Mouse (Mus musculus): ENCODE data around the gene Phtf2. TPM values are rescaled to one million over a fixed set of nuclear protein-coding genes. Genes with fewer than 3 reads are reported as not detected.
"Not testable (repeated sequence)": the region's sequence is repeated elsewhere in the genome, so short reads cannot be mapped to it uniquely, and the experiment has no call there.

The Phtf2 gene
- total RNA-seq, 2 experiments from 2014 or later, result 8.2 to 11.1 TPM

GRCm38 (mm10) chr5:20778274-20778984 lies 103.5 kb downstream of the Phtf2 start:
- no peak for DNase-seq (ENCODE audit: low spot score in 2 of 2)

GRCm38 (mm10) chr5:20773341-20773740 lies 108.6 kb downstream of the Phtf2 start:
- DNase-seq (ENCODE audit: low spot score in 2 of 2), result no peak

- DNase-seq (ENCODE audit: low spot score in 2 of 2), result no peak
Observed at GRCm38 (mm10) chr5:20765365-20765920, 116.5 kb downstream of the Phtf2 start.

GRCm38 (mm10) chr5:20762441-20762840 lies 119.5 kb downstream of the Phtf2 start:
- not testable (repeated sequence) for DNase-seq (ENCODE audit: low spot score in 2 of 2)

GRCm38 (mm10) chr5:20760368-20761162 lies 121.4 kb downstream of the Phtf2 start:
- no peak for DNase-seq (ENCODE audit: low spot score in 2 of 2)

- no peak for DNase-seq (ENCODE audit: low spot score in 2 of 2)
Observed at GRCm38 (mm10) chr5:20759771-20760170, 122.2 kb downstream of the Phtf2 start.

GRCm38 (mm10) chr5:20753963-20754362 lies 128.0 kb downstream of the Phtf2 start:
- DNase-seq (ENCODE audit: low spot score in 2 of 2), result no peak

GRCm38 (mm10) chr5:20753096-20753495 lies 128.8 kb downstream of the Phtf2 start:
- no peak for DNase-seq (ENCODE audit: low spot score in 2 of 2)

GRCm38 (mm10) chr5:20751696-20752095 lies 130.2 kb downstream of the Phtf2 start:
- no peak for DNase-seq (ENCODE audit: low spot score in 2 of 2)

GRCm38 (mm10) chr5:20751000-20751399 lies 130.9 kb downstream of the Phtf2 start:
- no peak for DNase-seq (ENCODE audit: low spot score in 2 of 2)

GRCm38 (mm10) chr5:20749535-20749934 lies 132.4 kb downstream of the Phtf2 start:
- no peak for DNase-seq (ENCODE audit: low spot score in 2 of 2)

GRCm38 (mm10) chr5:20748856-20749255 lies 133.1 kb downstream of the Phtf2 start:
- no peak for DNase-seq (ENCODE audit: low spot score in 2 of 2)

GRCm38 (mm10) chr5:20748142-20748541 lies 133.8 kb downstream of the Phtf2 start:
- no peak for DNase-seq (ENCODE audit: low spot score in 2 of 2)

- DNase-seq (ENCODE audit: low spot score in 2 of 2), result no peak
Observed at GRCm38 (mm10) chr5:20741936-20742335, 140.0 kb downstream of the Phtf2 start.

GRCm38 (mm10) chr5:20741193-20741592 lies 140.7 kb downstream of the Phtf2 start:
- no peak for DNase-seq (ENCODE audit: low spot score in 2 of 2)

- no peak for DNase-seq (ENCODE audit: low spot score in 2 of 2)
Observed at GRCm38 (mm10) chr5:20738795-20739194, 143.1 kb downstream of the Phtf2 start.

GRCm38 (mm10) chr5:20723226-20723625 lies 158.7 kb downstream of the Phtf2 start:
- DNase-seq (ENCODE audit: low spot score in 2 of 2), result not testable (repeated sequence)

- no peak for DNase-seq (ENCODE audit: low spot score in 2 of 2)
Observed at GRCm38 (mm10) chr5:20720201-20720900, 161.6 kb downstream of the Phtf2 start.

GRCm38 (mm10) chr5:20715980-20716379 lies 165.9 kb downstream of the Phtf2 start:
- not testable (repeated sequence) for DNase-seq (ENCODE audit: low spot score in 2 of 2)

- DNase-seq (ENCODE audit: low spot score in 2 of 2), result not testable (repeated sequence)
Observed at GRCm38 (mm10) chr5:20714619-20715018, 167.3 kb downstream of the Phtf2 start.

- not testable (repeated sequence) for DNase-seq (ENCODE audit: low spot score in 2 of 2)
Observed at GRCm38 (mm10) chr5:20710845-20711244, 171.1 kb downstream of the Phtf2 start.

Data from adrenal gland, adult 18-20 months (tissue).